Mouse (Mus musculus): ENCODE measurements around the gene Trem3. TPM values are rescaled to one million over a fixed set of nuclear protein-coding genes. Genes with fewer than 3 reads are reported as not detected.

Gene Trem3
- under 1 TPM; 0.34 to 0.37 TPM for total RNA-seq (2021)

DNA sequence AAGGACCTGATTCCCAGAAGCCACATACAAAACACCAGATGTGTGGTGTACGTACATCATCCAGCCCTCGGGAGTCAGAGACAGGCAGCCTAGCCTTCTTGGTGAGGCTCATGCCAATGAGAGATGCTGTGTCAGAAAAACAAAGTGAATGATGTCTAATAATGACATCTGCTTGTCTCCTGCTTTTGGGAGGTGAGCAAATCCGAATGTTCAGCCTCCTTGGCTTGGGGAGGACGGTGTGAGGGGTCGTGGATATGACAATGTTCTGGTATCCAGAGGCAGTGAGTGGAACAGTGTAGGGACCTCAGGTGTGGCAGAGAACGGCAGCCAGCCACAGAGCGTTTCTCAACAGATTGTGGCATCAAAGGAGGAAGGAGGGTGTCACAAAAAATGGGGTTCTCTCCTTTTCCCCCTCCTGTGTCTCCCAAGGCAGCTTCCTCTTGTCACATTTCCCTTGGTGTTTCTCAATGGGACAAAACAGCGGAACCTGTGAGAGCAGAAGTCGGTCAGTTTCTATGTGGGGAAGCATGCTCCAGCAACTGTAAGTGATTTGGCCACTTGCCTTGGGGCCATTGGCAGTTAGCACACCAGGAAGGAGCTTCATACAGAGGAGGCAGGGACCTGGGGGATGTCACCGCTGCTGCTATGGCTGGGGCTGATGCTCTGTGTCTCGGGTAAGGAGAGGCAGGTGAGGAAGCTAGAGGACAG is at the start of gene Trem3:
Gene Trem3, plus strand, starts transcription at position 557 of the 708 bp plus-strand sequence.
- intact Hi-C loops (cut with DNase I): no loop called here
- no peak for DNase-seq (ENCODE audit: low spot score in 2 of 2)

GRCm38 (mm10) chr17:48203086-48203485 is 44.5 kb upstream of the Trem3 start:
- no peak for DNase-seq (ENCODE audit: low spot score in 2 of 2)
- intact Hi-C loops (cut with DNase I): loop anchor here (5.0 kb wide), 1 partner anchor 134 kb away; no protein-coding TSS in a partner anchor

DNA sequence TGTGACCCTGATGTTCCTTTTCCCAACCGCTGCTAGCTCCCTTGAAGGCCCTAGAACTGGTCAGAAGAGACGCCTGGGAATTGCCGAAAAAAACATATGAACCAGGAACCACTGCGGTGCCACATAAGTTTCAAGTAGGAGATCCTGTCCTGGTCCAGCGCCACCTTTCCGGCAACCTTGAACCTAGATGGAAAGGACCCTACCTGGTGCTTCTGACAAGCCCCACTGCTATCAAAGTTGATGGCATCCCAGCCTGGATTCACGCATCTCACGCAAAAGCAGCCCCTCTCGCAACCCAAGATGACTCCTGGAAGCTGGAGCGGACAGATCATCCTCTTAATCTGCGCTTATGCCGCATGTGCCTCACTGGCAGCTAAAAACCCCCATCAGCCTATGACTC is 35.0 kb upstream of the Trem3 start:
- intact Hi-C loops (cut with DNase I): no loop called here
- no peak for DNase-seq (ENCODE audit: low spot score in 2 of 2)

DNA sequence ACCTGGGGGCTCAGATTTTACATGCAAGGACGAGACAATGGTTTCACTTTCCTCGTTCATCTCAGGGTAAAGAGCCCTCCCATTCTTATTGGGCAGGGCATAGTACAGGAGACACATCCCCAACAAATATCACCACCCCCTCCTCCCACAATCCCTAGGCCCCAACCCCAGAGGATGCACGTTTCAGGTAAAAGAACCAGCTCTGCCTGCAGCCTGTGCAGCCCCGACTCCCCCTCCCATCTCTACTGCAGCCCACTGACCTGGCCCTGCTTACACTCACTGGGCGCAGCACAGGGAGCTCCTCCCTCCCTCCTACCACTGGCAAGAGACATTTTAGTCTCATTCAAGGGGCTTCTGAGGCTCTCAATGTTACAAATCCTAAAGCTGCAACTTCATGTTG is 34.1 kb upstream of the Trem3 start:
- no peak for DNase-seq (ENCODE audit: low spot score in 2 of 2)
- intact Hi-C loops (cut with DNase I): no loop called here

GRCm38 (mm10) chr17:48215429-48215828 is 32.1 kb upstream of the Trem3 start:
- no peak for DNase-seq (ENCODE audit: low spot score in 2 of 2)
- intact Hi-C loops (cut with DNase I): no loop called here

GRCm38 (mm10) chr17:48230680-48231079 is 16.9 kb upstream of the Trem3 start:
- no peak for DNase-seq (ENCODE audit: low spot score in 2 of 2)

GRCm38 (mm10) chr17:48232518-48232917 is 15.1 kb upstream of the Trem3 start, which contains the start of gene Trem1:
Gene Trem1 (plus strand): TSS chr17:48232768.
- intact Hi-C loops (cut with DNase I): no loop called here
- no peak for DNase-seq (ENCODE audit: low spot score in 2 of 2)

More at GRCm38 (mm10) chr17:48230680-48231079, 16.9 kb upstream of the Trem3 start:
- intact Hi-C loops (cut with DNase I): no loop called here

GRCm38 (mm10) chr17:48233789-48234188 is 13.8 kb upstream of the Trem3 start:
- no peak for DNase-seq (ENCODE audit: low spot score in 2 of 2)
- intact Hi-C loops (cut with DNase I): no loop called here

DNA sequence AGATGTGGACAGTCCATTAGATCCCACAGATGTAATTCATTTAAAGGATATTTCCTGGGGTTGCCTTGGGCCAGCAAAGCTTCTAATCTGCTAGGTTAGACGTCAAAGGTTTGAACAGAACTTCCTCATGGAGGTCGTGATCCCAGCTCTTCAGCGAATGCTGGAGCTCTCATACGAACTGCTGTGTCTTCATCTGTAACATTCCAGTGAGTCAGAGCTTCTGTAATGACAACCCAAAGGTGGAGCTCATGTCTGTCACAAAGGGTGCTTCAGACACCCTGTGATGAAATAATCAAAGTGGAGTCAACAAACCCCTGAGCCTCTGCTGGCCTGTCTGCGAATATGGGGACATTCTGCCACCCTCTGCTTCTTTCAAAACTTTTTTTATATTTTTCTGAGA is 13.0 kb upstream of the Trem3 start:
- intact Hi-C loops (cut with DNase I): no loop called here
- DNase-seq (ENCODE audit: low spot score in 2 of 2): no peak

- intact Hi-C loops (cut with DNase I): no loop called here
- DNase-seq (ENCODE audit: low spot score in 2 of 2): no peak
Measured at GRCm38 (mm10) chr17:48235773-48236370, 11.7 kb upstream of the Trem3 start.

DNA sequence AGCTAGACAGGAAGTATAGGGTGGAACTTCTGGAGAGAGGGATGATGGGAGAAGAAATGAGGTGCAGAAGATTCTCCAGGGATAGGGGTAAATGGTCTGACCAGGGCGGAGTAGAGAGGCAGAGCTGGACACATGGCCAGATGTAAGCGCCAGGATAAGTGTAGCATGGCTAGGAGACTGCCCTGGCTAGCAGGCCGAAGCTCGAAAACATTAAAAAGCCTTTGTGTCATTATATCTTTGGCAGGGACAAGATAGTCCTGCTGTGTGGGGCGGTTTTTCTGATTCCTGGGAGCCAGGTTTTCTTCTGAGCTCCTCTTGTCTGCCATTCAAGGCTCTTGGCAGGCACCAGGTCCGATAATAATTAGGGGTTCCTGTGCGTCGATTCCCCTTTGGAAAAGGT is 10.0 kb upstream of the Trem3 start:
- no peak for DNase-seq (ENCODE audit: low spot score in 2 of 2)
- intact Hi-C loops (cut with DNase I): no loop called here

GRCm38 (mm10) chr17:48249039-48249438 is 1.5 kb downstream of the Trem3 start:
- peak in 1 of 2 experiments; percentile 32 for DNase-seq (ENCODE audit: low spot score in 2 of 2)
- intact Hi-C loops (cut with DNase I): no loop called here

- intact Hi-C loops (cut with DNase I): no loop called here
- DNase-seq (ENCODE audit: low spot score in 2 of 2): no peak
Measured at GRCm38 (mm10) chr17:48249501-48249900, 1.9 kb downstream of the Trem3 start.

DNA sequence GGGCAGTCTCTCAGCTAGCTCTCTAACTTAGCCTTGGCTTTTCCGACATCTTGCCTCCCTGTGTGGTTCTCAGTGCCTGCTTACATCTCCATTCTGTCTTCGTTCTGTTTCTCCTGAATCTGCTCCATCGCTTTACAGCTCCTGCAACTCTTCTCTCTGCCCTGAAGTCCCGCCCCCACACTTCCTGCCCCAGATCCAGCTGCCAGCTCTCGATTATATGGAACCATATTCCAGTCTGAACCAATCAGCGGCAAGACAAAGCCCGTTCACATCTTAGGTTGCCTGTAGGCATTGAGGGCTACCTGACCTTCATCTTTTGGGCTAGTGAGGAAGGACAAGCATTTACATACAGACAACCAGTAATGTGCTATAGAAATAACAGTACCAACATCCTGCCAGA is 3.1 kb downstream of the Trem3 start:
- intact Hi-C loops (cut with DNase I): no loop called here
- no peak for DNase-seq (ENCODE audit: low spot score in 2 of 2)

DNA sequence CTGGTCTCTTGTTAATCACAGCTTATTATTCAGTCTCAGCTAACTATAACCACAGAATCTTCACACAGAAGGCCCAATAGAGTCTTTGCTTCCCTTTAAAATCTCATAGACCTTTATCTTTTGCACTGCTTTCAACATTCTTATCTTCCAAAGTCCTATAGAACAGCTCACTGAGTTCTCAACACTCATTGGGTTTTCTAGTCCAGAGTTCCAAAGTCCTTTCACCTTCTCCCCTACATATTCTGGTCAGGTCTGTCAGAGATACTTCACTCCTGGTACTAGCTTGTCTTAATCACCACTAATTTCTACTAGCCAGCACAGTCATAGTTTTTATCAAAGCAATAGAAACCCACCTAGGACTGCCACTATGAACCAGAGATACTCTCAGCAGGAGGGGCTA is 9.0 kb downstream of the Trem3 start:
- intact Hi-C loops (cut with DNase I): no loop called here
- DNase-seq (ENCODE audit: low spot score in 2 of 2): no peak

- intact Hi-C loops (cut with DNase I): no loop called here
- no peak for DNase-seq (ENCODE audit: low spot score in 2 of 2)
Measured at GRCm38 (mm10) chr17:48261868-48262267, 14.3 kb downstream of the Trem3 start.

GRCm38 (mm10) chr17:48263741-48264362 is 16.3 kb downstream of the Trem3 start, which contains the start of gene Treml4:
Gene Treml4 (plus strand): TSS chr17:48264295.
- no peak for DNase-seq (ENCODE audit: low spot score in 2 of 2)
- intact Hi-C loops (cut with DNase I): no loop called here

- DNase-seq (ENCODE audit: low spot score in 2 of 2): no peak
- intact Hi-C loops (cut with DNase I): no loop called here
Measured at GRCm38 (mm10) chr17:48264662-48265061, 17.1 kb downstream of the Trem3 start.

- intact Hi-C loops (cut with DNase I): no loop called here
- DNase-seq (ENCODE audit: low spot score in 2 of 2): no peak
Measured at GRCm38 (mm10) chr17:48266138-48266537, 18.6 kb downstream of the Trem3 start.

DNA sequence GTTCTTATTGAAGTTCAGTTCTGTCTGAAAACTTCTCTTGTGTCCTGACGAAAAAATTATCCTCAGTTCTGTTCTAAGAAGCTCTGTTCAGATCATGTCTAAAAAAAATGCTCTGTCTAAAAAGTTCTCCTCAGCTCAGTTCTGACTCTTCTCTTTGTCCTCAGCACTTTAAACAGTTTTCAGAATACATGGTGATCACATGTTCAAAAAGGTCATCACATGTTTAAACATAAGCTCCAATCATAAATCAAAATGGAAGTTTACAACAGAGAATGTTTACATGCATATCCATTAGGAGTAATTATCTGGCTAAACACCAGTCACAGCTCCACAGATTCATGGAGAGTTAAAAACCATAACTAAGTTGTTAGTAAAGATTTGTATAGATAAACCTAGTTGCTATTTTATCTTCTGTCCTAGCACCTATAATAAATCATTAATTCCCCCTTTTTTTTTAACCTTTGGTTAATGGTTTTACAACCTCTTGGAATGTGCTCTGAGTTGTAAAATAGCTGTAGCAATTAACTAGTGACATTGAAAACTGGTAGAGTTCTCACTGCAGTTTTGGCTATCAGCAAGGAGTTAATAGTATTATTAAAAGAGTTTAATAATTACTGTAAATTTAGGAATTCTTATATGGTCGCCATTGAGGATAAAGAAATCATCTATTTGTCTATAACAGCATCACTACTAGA is 19.2 kb downstream of the Trem3 start:
- intact Hi-C loops (cut with DNase I): no loop called here
- no peak for DNase-seq (ENCODE audit: low spot score in 2 of 2)

Measured in left cerebral cortex, postnatal 25 days (tissue).